Mouse (Mus musculus) brain, adult 2 months (tissue): ENCODE data around the gene Plcd3.

Experiments used
- DNase-seq: peaks from one replicate; pipeline ENCODE4 v3.0.0; 2011; ENCODE audit warnings: low read depth, low spot score

Plcd3 gene

GRCm38 (mm10) chr11:103066191-103067050, 35.0 kb downstream of the Plcd3 start:
- no peak for DNase-seq

GRCm38 (mm10) chr11:103058499-103059085, 42.9 kb downstream of the Plcd3 start:
- no peak for DNase-seq

GRCm38 (mm10) chr11:103056636-103057035, 44.8 kb downstream of the Plcd3 start:
- no peak for DNase-seq

GRCm38 (mm10) chr11:103054798-103055197, 46.7 kb downstream of the Plcd3 start:
- peak; percentile 91 for DNase-seq

- peak; percentile 26 for DNase-seq
Observed at GRCm38 (mm10) chr11:103053191-103054076, 48.0 kb downstream of the Plcd3 start.

GRCm38 (mm10) chr11:103052078-103052477, 49.4 kb downstream of the Plcd3 start:
- no peak for DNase-seq

- DNase-seq: peak; percentile 81
Observed at GRCm38 (mm10) chr11:103051249-103051691, 50.2 kb downstream of the Plcd3 start.

GRCm38 (mm10) chr11:103050153-103050552, 51.3 kb downstream of the Plcd3 start:
- DNase-seq: peak; percentile 61

GRCm38 (mm10) chr11:103049611-103050010, 51.8 kb downstream of the Plcd3 start:
- DNase-seq: no peak

GRCm38 (mm10) chr11:103046286-103046685, 55.2 kb downstream of the Plcd3 start:
- DNase-seq: peak; percentile 63

- DNase-seq: no peak
Observed at GRCm38 (mm10) chr11:103043982-103044381, 57.5 kb downstream of the Plcd3 start.

- DNase-seq: peak; percentile 71
Observed at GRCm38 (mm10) chr11:103042828-103043227, 58.6 kb downstream of the Plcd3 start.

- peak; percentile 92 for DNase-seq
Observed at GRCm38 (mm10) chr11:103038037-103038436, 63.4 kb downstream of the Plcd3 start.

- peak; percentile 60 for DNase-seq
Observed at GRCm38 (mm10) chr11:103036881-103037465, 64.5 kb downstream of the Plcd3 start.

- DNase-seq: peak; percentile 84
Observed at GRCm38 (mm10) chr11:103035007-103035406, 66.5 kb downstream of the Plcd3 start.

GRCm38 (mm10) chr11:103033030-103033429, 68.4 kb downstream of the Plcd3 start:
- DNase-seq: peak; percentile 90

GRCm38 (mm10) chr11:103028176-103028891, 73.1 kb downstream of the Plcd3 start, which contains the start of the genes Nmt1 and Dcakd:
Nmt1 (plus strand) TSS chr11:103028190.
Dcakd (minus strand) TSS chr11:103028333.
- peak; percentile 99 for DNase-seq

- DNase-seq: no peak
Observed at GRCm38 (mm10) chr11:103027570-103028175, 73.8 kb downstream of the Plcd3 start.

- DNase-seq: no peak
Observed at GRCm38 (mm10) chr11:103026901-103027300, 74.6 kb downstream of the Plcd3 start.

GRCm38 (mm10) chr11:103023974-103024373, 77.5 kb downstream of the Plcd3 start:
- no peak for DNase-seq
